Mouse (Mus musculus): ENCODE measurements around the gene Upk3a.

Gene Upk3a

GRCm38 (mm10) chr15:85055186-85055585 is 38.2 kb downstream of the Upk3a start:
- no peak for DNase-seq

DNA sequence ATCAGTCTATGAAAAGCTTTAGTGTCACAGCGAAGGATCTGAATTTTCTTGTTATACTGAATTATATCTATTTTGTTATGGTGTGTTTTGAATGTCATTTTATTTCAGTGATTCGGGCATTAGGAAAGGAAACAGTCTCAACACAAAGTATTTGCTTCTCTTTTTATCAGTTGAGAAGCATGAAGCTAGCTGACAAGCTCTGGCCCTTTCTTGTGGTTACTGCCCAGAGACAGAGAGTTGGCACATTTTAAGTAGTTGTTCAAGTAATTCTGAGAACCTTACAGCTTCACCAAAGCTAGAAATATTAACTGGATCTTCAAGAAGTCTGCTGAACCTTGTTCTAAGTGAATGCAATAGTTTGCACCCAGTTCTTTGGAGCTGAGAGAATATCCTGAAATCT is 46.5 kb downstream of the Upk3a start:
- no peak for DNase-seq

DNA sequence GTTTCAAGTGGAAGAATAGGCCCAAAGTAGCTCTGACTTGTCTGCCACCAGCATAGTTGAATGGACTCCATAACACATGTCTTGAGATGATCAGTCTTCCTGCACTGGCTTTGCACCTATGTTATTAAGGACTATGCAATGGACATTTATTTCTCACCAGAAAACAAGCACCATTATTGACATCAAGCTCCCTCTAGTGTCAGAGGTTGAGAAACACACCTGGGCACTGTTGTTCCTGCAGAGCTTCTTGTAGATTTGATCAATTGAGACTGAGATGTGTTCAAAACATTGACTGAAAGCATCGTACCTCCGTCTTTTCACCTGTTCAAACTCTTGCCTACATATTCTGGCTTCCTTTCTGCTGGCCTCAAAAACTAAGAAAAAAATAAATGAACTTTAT is 53.6 kb downstream of the Upk3a start:
- DNase-seq = peak; percentile 46 to 57

All from cerebellum, adult 18-20 months (tissue).